Mouse (Mus musculus) WW6 (cell line): Measurements from ENCODE around the gene Duxf3.
"Not testable (repeated sequence)": the region's sequence is repeated elsewhere in the genome, so short reads cannot be mapped to it uniquely, and the experiment has no call there.

Experiments
- DNase-seq: peaks from one replicate; pipeline ENCODE4 v3.0.0-alpha.2; 2013; ENCODE audit warnings: low read depth, low spot score

Gene Duxf3

DNA sequence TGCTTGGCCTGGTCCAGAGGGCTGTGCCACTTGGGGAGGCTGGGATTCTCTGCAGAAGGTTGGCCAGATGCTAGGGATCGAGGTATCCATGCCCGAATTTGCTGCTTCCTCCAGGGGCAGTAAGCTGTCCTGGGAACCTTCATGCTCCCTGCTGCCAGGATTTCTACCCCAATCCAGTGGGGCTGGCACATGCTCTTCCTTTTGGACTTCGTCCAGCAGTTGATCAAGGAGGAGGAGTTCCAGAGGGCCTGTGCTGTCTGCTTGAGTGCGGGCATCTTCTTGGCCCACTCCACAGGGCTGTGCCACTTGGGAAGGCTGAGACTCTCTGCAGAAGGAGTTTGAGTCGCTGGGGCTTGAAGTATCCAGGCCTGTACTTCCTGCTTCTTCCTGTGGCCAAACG, 9.3 kb downstream of the Duxf3 start:
- DNase-seq: not testable (repeated sequence)

DNA sequence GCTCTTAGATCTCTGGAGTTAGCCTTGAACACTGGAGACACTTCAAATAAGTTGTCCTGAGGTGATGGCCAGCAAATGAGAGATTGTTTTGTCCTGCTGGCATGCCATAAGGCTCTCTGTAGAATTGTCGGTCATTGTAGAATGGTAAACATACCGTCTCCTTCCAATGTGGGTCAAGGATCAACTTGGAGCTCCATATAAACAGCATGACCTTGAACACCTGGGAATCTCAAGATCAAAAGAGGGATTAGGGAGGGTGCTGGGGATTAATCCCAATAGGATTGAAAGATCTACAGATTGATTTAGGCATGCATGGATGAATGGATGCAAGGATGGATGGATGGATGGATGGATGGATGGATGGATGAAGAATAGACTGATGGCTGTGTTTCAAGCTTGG, 10.9 kb downstream of the Duxf3 start:
- not testable (repeated sequence) for DNase-seq

DNA sequence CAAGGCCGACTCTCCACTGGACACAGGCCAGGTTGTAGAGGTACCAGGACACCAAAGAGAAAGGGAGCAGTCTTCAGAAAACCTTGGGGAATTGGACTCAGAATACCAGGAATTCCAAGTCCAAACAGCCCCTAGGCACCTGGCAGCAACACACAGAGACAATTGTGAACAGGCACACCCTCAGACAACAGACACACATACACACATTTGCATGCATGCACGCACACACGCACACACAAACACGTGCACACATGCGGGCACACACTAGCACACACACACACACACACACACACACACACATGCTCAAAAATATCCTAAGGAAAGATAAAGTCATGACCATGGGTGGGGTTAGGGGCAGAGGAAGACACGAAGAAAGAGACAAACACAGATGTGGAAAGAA, 11.7 kb downstream of the Duxf3 start:
- DNase-seq: no peak

DNA sequence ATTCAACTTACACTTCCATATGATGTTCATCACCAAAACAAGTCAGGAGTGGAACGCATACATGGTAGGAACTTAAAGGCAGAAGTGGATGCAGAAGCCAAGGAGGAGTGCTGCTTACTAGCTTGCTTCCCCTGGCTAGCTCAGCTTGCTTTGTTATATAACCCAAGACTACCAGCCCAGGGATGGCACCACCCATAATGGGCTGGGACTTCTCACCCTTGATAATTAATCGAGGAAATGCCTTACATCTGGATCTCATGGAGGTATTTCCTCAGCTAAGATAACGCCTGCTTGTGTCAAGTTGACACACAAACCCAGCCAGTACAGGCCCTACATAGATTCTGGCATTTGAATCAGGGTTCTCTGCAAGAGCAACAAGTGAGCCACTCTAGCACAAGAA, 15.1 kb downstream of the Duxf3 start:
- no peak for DNase-seq

DNA sequence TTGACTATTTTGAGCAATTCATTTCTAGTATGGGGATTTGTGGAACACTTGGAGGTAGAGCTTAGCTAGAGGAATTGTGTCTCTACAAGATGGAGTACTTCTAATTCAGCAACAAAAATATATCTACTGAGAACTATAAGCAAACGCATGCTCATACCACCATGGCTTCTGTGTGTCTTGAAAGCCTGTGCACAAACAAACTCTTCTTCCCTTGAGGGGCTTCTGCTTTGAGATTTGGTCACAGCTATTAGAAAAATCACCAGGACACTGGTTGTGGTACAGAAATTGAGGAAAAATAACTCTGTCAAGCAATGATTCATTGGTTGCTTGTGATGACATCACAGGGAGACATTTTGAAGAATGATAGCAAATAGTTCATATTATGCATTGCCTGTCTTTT, 17.1 kb downstream of the Duxf3 start:
- DNase-seq: no peak

DNA sequence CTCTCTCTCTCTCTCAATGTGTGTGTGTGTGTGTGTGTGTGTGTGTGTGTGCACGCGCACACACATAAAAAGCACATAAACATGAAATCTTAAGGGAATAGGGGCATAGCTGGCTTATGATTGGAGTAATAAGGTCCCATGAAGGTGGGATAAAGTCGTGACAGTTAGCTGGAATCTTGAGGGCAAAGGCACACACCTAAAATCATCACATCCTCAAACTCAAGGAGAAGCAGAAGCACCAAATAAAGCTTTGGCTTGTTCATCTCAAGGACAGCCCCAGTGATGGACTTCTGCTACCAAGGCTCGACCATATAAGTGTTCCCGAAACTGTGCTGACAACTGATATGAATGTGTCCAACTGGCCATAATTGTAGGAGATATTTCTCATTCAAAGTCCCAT, 17.5 kb downstream of the Duxf3 start:
- DNase-seq: no peak

DNA sequence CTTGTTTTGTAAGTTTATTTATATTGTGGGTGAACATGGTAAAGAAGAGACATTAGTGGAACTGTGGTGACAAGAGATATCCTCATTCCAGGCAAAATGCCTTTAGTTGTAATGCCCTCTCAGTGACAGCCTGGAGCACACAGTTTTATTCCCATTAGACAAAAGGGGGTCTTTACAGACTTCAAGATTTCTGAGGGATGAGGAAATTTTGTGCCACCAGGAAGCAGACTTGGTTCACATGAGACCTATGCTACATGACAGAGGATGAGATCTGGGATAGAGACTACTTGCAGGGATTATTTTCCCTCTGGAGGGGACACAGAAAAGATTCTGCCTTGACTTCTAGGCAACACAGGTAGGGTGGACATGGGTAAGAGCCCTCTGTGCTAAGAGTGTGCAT, 18.0 kb downstream of the Duxf3 start:
- DNase-seq: no peak

DNA sequence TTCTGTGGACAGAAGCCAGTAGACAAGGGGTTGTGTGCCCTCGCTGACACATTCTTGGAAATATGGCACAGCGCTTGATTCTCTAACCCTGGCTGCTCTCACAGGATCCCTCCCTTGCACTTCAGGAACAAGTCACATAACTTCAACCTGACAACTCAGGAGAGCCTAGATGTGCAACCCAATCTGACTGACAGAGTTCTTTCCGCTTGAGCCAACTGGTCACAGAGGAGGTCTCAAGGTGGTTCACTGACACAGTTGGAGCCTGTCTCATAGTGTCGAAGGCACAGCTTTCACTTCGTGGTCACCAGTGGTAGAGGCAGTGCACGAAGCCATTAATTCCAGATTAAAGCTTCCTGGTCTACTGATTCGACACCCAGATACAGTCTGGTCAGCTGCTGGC, 20.2 kb downstream of the Duxf3 start:
- DNase-seq: no peak

DNA sequence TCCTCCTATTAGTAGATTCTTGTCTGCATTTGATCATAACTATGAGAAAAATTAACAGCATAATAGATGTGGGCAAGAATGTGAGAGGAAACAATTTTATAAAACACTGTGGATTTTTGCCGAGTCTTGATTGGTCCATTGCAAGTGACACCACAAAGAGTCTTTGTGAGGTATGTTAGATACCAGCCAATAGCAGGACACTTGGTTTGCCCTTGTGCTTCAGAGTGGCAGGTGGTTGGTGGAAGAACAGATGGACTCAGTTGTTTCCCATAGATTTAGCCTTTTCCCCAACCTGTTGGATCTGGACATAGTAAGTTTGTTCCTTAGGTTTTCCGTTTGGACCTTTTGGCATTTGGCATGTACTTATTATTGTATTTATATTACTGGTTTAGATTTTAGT, 21.3 kb downstream of the Duxf3 start:
- no peak for DNase-seq

DNA sequence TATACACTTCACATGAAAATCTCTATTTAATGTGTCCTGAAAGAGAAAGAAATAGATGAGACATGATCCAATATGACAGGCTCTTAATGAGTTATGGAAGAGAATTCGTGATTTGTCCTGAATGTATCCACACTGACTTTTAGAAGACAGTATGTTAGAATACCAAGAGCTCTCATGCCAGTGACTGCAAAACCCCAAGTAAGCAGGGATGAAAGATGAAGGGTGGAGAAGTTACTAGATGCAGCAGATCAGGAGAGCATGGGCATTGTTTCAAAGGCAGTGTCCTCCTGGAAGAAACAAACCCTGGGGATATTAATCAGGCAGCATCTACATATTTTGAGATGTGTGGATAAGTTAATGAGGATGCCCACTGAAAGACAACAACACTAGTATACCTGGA, 22.0 kb downstream of the Duxf3 start:
- no peak for DNase-seq

DNA sequence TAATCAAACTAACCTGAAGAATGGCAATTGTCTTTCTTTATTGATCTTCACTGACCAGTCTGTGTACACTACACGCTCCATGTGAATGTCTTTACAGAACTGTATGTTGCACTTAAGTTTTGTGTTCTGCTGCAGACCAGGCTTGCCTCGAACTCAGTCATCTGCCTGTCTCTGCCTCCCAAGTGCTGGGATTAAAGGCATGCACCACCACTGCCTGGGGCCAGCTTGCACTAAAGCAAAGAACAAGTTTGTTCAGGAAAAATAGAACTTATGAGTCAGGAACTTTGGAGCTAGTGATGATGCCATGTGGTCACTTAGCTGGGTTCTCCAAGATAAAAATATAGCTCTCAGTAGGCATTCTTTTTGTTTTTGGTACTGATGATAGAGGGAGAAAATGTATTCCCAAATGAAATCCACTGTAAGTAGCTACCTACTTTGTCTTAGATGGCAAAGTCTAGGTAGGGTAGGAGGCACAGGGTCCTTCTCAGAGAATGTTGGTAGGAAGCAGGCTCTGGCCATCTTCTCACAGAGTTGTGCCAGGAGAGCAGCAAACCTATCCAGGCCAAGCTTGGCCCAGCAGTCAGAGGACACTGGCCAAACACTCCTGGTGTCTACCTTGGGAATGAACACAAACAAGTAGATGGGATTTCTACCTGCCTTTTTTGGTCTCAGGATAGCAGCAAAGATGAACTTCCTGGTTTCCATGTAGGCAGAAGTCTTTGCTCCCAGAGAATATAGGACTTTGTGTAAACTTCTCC, 22.6 kb downstream of the Duxf3 start:
- DNase-seq: no peak

DNA sequence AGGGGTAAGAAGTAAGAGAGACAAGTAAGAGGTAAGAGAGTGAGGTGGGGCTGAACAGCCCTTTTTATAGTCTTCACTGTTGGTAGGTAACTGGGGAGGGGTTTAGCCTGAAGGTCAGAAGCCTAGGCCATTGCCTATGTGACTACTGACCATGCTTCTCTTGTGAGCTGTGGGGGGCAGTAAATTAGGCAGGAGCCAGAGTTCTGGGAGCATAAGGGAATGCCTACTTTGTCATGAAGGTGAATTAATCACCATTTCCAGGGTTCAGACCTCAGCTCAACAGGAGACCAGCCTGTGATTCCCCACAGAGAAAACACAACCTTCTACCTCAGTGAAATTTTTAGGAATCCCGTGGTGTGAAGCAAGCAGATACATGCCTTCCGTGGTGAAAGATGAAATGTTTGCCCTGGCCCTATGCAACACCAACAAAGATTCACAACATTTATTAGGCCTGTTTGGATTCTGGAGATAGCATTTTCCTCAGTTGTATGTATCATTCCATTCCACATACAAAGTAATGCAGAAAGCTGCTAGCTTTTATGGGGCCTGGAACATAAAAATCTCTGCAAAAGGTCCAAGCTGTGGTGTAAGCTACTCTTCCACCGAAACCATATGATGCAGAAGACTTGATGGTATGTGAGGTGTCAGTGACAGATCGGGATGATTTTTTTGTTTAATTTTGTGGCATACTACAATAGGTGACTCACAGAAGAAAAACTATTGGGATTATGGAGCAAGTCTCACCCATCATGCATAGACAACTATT, 25.7 kb downstream of the Duxf3 start:
- DNase-seq: no peak

DNA sequence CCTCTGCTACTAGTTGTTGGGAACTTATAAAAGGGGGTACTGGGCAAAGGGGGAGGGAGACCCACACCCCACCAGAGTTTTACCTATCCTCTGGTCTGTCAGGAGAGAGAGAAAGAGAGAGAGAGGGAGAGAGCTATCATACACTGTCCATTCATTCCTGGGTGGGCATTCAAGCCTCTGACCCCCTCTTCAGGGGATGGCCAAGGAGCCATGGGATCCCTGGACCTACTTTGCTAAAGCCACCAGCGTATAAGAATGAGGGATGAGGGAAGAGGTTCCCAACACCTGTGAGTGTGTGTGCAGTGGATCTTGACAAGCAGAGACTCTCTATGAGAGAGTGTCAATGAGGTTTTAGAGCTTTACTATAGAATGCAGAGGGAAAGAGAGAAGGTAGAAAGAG, 26.5 kb downstream of the Duxf3 start:
- no peak for DNase-seq
